Mouse (Mus musculus) midbrain, embryonic 15.5 days (tissue): Measurements from ENCODE around the gene Cryba2. TPM values are rescaled to one million over a fixed set of nuclear protein-coding genes. Genes with fewer than 3 reads are reported as not detected.

ENCODE experiments used
- ATAC-seq: fragments of 200-750 bp; cut with Nextera tagmentation; replicated peaks from 2 replicates; pipeline ENCODE4 v1.8.0; 2017; ENCODE audit warnings: moderate TSS enrichment
- H3K27ac ChIP-seq: fragments of 300-500 bp; sonication (generic); 2 replicates; pipeline ENCODE4 v1.5.1; 2015; ENCODE audit warnings: mild to moderate bottlenecking, inconsistent platforms
- H3K27me3 ChIP-seq: fragments of 300-500 bp; sonication (generic); replicated peaks from 2 replicates; pipeline ENCODE4 v1.6.1; 2015; ENCODE audit warnings: inconsistent platforms
- H3K36me3 ChIP-seq: fragments of 300-500 bp; sonication (generic); replicated peaks from 2 replicates; pipeline ENCODE4 v1.6.1; 2015; ENCODE audit warnings: inconsistent platforms
- H3K4me1 ChIP-seq: fragments of 300-500 bp; sonication (generic); 2 replicates; pipeline ENCODE4 v1.6.1; 2015; ENCODE audit warnings: inconsistent platforms
- H3K4me2 ChIP-seq: fragments of 300-500 bp; sonication (generic); 2 replicates; pipeline ENCODE4 v1.6.1; 2015; ENCODE audit warnings: inconsistent platforms, mild to moderate bottlenecking, moderate library complexity
- H3K4me3 ChIP-seq: fragments of 300-500 bp; sonication (generic); 2 replicates; pipeline ENCODE4 v1.5.1; 2015; ENCODE audit warnings: mild to moderate bottlenecking, inconsistent platforms
- H3K9ac ChIP-seq: fragments of 300-500 bp; sonication (generic); 2 replicates; pipeline ENCODE4 v1.6.1; 2015; ENCODE audit warnings: mild to moderate bottlenecking, inconsistent platforms
- H3K9me3 ChIP-seq: fragments of 300-500 bp; sonication (generic); 2 replicates; pipeline ENCODE4 v1.6.1; 2016; ENCODE audit warnings: inconsistent platforms
- WGBS: fragments of 180-500 bp; shearing (Covaris S2); methylation state at CpG from one replicate; pipeline ENCODE4 v1.1.7; 2015; ENCODE audit warnings: mixed read lengths; 5-methylcytosine and 5-hydroxymethylcytosine counted together
- microRNA counts: library from miRNA; unstranded; fragments of <30 nt; microRNA quantifications from one replicate; lab custom pipeline; 2016
- microRNA-seq: library from miRNA; unstranded; fragments of <30 nt; microRNA quantifications from one replicate; pipeline ENCODE4, GENCODE M21; 2016
- polyA plus RNA-seq: library from polyadenylated mRNA; unstranded; fragments of >200 nt; fragmentation: Nextera tagmentation; extraction: Ambion mirVana; gene quantifications from 2 replicates; pipeline ENCODE4 v1.2.1, GENCODE M21; 2015

Cryba2 gene
- polyA plus RNA-seq, 1 experiment from 2014 or later = 0.72 TPM

- ATAC-seq = no peak
- Histone ChIP-seq H3K9ac (peak overlapping the region; percentile 91), H3K36me3 (no peaks in the 10 kb centered on the region), H3K27ac (peak overlapping the region; percentile 87), H3K9me3 (no peaks in the 10 kb centered on the region), H3K4me3 (peak overlapping the region; percentile 73), H3K4me1 (peaks cover 61% of the 10 kb centered on the region), H3K27me3 (no peaks in the 10 kb centered on the region), H3K4me2 (peak overlapping the region; percentile 92)
- under 1% methylated on average over 74 of the region's 74 CpGs for WGBS
These were observed 37.1 kb downstream of the Cryba2 start for GRCm38 (mm10) chr1:74855651-74856438.

GRCm38 (mm10) chr1:74855156-74855555 lies 37.8 kb downstream of the Cryba2 start:
- H3K4me3 ChIP-seq = peak overlapping the region; percentile 73
- no peaks in the 10 kb centered on the region for H3K36me3 ChIP-seq
- WGBS = under 1% methylated on average over 45 of the region's 48 CpGs
- H3K27me3 ChIP-seq = no peaks in the 10 kb centered on the region
- H3K9ac ChIP-seq = peak overlapping the region; percentile 91
- peak overlapping the region; percentile 87 for H3K27ac ChIP-seq
- peak; percentile 3; the same call in 1 of the 2 replicates for ATAC-seq
- H3K9me3 ChIP-seq = no peaks in the 10 kb centered on the region
- H3K4me1 ChIP-seq = peaks cover 67% of the 10 kb centered on the region
- H3K4me2 ChIP-seq = peak overlapping the region; percentile 92

- Histone ChIP-seq H3K4me1 (peaks cover 62% of the 10 kb centered on the region), H3K4me2 (peak within 1 kb of the TSS; percentile 92), H3K27me3 (no peaks in the 10 kb centered on the region), H3K9me3 (no peaks in the 10 kb centered on the region), H3K4me3 (peak within 1 kb of the TSS; percentile 73), H3K9ac (peak within 1 kb of the TSS; percentile 91), H3K27ac (peak within 1 kb of the TSS; percentile 87), H3K36me3 (no peaks in the 10 kb centered on the region)
- 2% methylated on average over 38 of the region's 39 CpGs for WGBS
- peak; percentile 93 for ATAC-seq
These were observed 38.5 kb downstream of the Cryba2 start, which contains the start of gene Cdk5r2 for GRCm38 (mm10) chr1:74854306-74855056. Cdk5r2 (plus strand) TSS chr1:74854934.

- H3K9ac ChIP-seq = no peak overlapping the region; the same call in 1 of the 2 replicates
These were observed 41.8 kb downstream of the Cryba2 start for GRCm38 (mm10) chr1:74851001-74851775.

GRCm38 (mm10) chr1:74850251-74850650 lies 42.7 kb downstream of the Cryba2 start:
- ATAC-seq = no peak
- 27% methylated on average over 6 of the region's 6 CpGs for WGBS
- Histone ChIP-seq H3K27ac (no peak overlapping the region), H3K36me3 (no peaks in the 10 kb centered on the region), H3K27me3 (no peaks in the 10 kb centered on the region), H3K4me2 (no peak overlapping the region), H3K4me3 (no peak overlapping the region), H3K9ac (no peak overlapping the region), H3K4me1 (peaks cover 27% of the 10 kb centered on the region), H3K9me3 (no peaks in the 10 kb centered on the region)

More at GRCm38 (mm10) chr1:74851001-74851775, 41.8 kb downstream of the Cryba2 start:
- H3K4me1 ChIP-seq = peaks cover 33% of the 10 kb centered on the region
- no peaks in the 10 kb centered on the region for H3K9me3 ChIP-seq
- no peak for ATAC-seq
- WGBS = 14% methylated on average over 6 of the region's 6 CpGs
- no peaks in the 10 kb centered on the region for H3K27me3 ChIP-seq
- H3K4me3 ChIP-seq = no peak overlapping the region
- no peak overlapping the region for H3K4me2 ChIP-seq
- H3K27ac ChIP-seq = peak overlapping the region; percentile 66
- no peaks in the 10 kb centered on the region for H3K36me3 ChIP-seq

GRCm38 (mm10) chr1:74848946-74849345 lies 44.0 kb downstream of the Cryba2 start:
- Histone ChIP-seq H3K9me3 (no peaks in the 10 kb centered on the region), H3K27me3 (no peaks in the 10 kb centered on the region), H3K9ac (no peak overlapping the region), H3K4me2 (no peak overlapping the region), H3K27ac (no peak overlapping the region), H3K36me3 (no peaks in the 10 kb centered on the region), H3K4me3 (no peak overlapping the region), H3K4me1 (peaks cover 21% of the 10 kb centered on the region)
- WGBS = 52% methylated on average over 5 of the region's 5 CpGs
- no peak for ATAC-seq

- Histone ChIP-seq H3K36me3 (no peaks in the 10 kb centered on the region), H3K9ac (no peak overlapping the region), H3K4me2 (no peak overlapping the region), H3K4me1 (peaks cover 12% of the 10 kb centered on the region), H3K9me3 (no peaks in the 10 kb centered on the region), H3K27me3 (no peaks in the 10 kb centered on the region), H3K4me3 (no peak overlapping the region), H3K27ac (no peak overlapping the region)
- no peak for ATAC-seq
- WGBS = 57% methylated on average over 9 of the region's 9 CpGs
These were observed 46.6 kb downstream of the Cryba2 start for GRCm38 (mm10) chr1:74846341-74846740.

GRCm38 (mm10) chr1:74843090-74843489 lies 49.9 kb downstream of the Cryba2 start:
- Histone ChIP-seq H3K4me3 (no peak overlapping the region), H3K27me3 (no peaks in the 10 kb centered on the region), H3K4me1 (no peaks in the 10 kb centered on the region), H3K4me2 (no peak overlapping the region), H3K36me3 (no peaks in the 10 kb centered on the region), H3K9me3 (no peaks in the 10 kb centered on the region), H3K9ac (no peak overlapping the region), H3K27ac (no peak overlapping the region)
- no peak for ATAC-seq
- WGBS = 85% methylated on average over 5 of the region's 5 CpGs

MicroRNAs encoded within 50 kb of the gene (microRNA counts, 519-probe panel; counts per million panel counts)
- microRNA mmu-miR-375 (lab: Ali Mortazavi, UCI) = not detected

Small RNA genes lying within 50 kb of the gene (microRNA-seq; reads per million reads assigned to microRNA genes)
- 503 reads per million, percentile 71 among the genes with 10 or more reads in this experiment for gene Mir375

Other genes starting within 250 kb of the Cryba2 start
- gene Ttll4, start 231.4 kb downstream of the Cryba2 start, polyA plus RNA-seq = 10.6 and 10.9 TPM in 2 replicates
- gene Cyp27a1, start 179.6 kb downstream of the Cryba2 start, polyA plus RNA-seq = 2.4 and 3.3 TPM in 2 replicates
- not detected in 2 replicates for gene Prkag3, start 143.9 kb downstream of the Cryba2 start, polyA plus RNA-seq
- 5.6 and 7.2 TPM in 2 replicates for gene Wnt6, start 121.3 kb downstream of the Cryba2 start, polyA plus RNA-seq
- 0.34 and 0.37 TPM in 2 replicates for gene Wnt10a, start 101.6 kb downstream of the Cryba2 start, polyA plus RNA-seq
- 9.1 and 9.7 TPM in 2 replicates for gene Cdk5r2, start 38.2 kb downstream of the Cryba2 start, polyA plus RNA-seq
- gene Fev, start 7.7 kb downstream of the Cryba2 start, polyA plus RNA-seq = 1.8 TPM in 2 replicates
- gene Cfap65, start 42.5 kb upstream of the Cryba2 start, polyA plus RNA-seq = 0.90 and 0.93 TPM in 2 replicates
- gene Ihh, start 58.5 kb upstream of the Cryba2 start, polyA plus RNA-seq = 0.10 and 0.11 TPM in 2 replicates
- gene Nhej1, start 232.1 kb upstream of the Cryba2 start, polyA plus RNA-seq = 5.1 and 6.0 TPM in 2 replicates
- not detected in 2 replicates for gene Slc23a3, start 240.7 kb upstream of the Cryba2 start, polyA plus RNA-seq
- gene Cnppd1, start 249.6 kb upstream of the Cryba2 start, polyA plus RNA-seq = 58.8 and 61.9 TPM in 2 replicates
- gene Retreg2, start 249.6 kb upstream of the Cryba2 start, polyA plus RNA-seq = 143 and 153 TPM in 2 replicates